Mouse (Mus musculus) heart, adult 2 months (tissue): Measurements from ENCODE around the gene Etfb. TPM values are rescaled to one million over a fixed set of nuclear protein-coding genes. Genes with fewer than 3 reads are reported as not detected.

Experiments used
- DNase-seq, 2 experiments: peaks; one replicate each; pipeline ENCODE4 v3.0.0; 2021
- H3K27ac ChIP-seq: fragments of 200-600 bp; 2 replicates; pipeline ENCODE4 v1.8.1; 2022
- H3K27me3 ChIP-seq: fragments of 200-500 bp; 2 replicates; pipeline ENCODE4 v1.6.1; 2012; ENCODE audit warnings: mild to moderate bottlenecking, low read length, inconsistent platforms, mixed read lengths; ENCODE audit not compliant: control insufficient read depth, insufficient read depth
- H3K36me3 ChIP-seq: fragments of 200-500 bp; 2 replicates; pipeline ENCODE4 v1.6.1; 2012; ENCODE audit warnings: low read length, inconsistent platforms; ENCODE audit not compliant: control insufficient read depth, insufficient read depth
- H3K4me1 ChIP-seq: fragments of 200-500 bp; 2 replicates; pipeline ENCODE4 v1.6.1; 2011; ENCODE audit warnings: low read length; ENCODE audit not compliant: control insufficient read depth, insufficient read depth
- H3K4me3 ChIP-seq: fragments of 200-600 bp; 2 replicates; pipeline ENCODE4 v1.8.1; 2022
- H3K79me2 ChIP-seq: fragments of 200-500 bp; replicated peaks from 2 replicates; pipeline ENCODE4 v1.6.1; 2012; ENCODE audit warnings: mild to moderate bottlenecking, inconsistent platforms, low read length, moderate library complexity, mixed read lengths; ENCODE audit not compliant: control insufficient read depth, insufficient read depth
- H3K9ac ChIP-seq: fragments of 200-500 bp; 2 replicates; pipeline ENCODE4 v1.6.1; 2012; ENCODE audit warnings: low read depth, mild to moderate bottlenecking, control low read depth, inconsistent platforms, low read length, mixed read lengths
- CTCF ChIP-seq: fragments of 200-600 bp; IDR thresholded peaks from 2 replicates; pipeline ENCODE4 v1.8.1; 2022; ENCODE audit warnings: antibody characterized with exemption, mild to moderate bottlenecking, moderate library complexity
- EP300 ChIP-seq: fragments of 200-500 bp; IDR thresholded peaks from 2 replicates; pipeline ENCODE4 v1.6.1; 2011; ENCODE audit warnings: low read depth, low read length, control low read depth; ENCODE audit not compliant: insufficient read depth
- POLR2A ChIP-seq: fragments of 200-500 bp; IDR thresholded peaks from 2 replicates; pipeline ENCODE4 v1.6.1; 2011; ENCODE audit warnings: mild to moderate bottlenecking, low read depth, low read length, control low read depth; ENCODE audit not compliant: insufficient read depth
- WGBS: fragments of 180-500 bp; shearing (Covaris S2); methylation state at CpG from one replicate; pipeline ENCODE4 v1.1.7; 2018; 5-methylcytosine and 5-hydroxymethylcytosine counted together
- intact Hi-C: fragments of 180-260 bp; cut with DNase I; formaldehyde crosslinking; loops from one replicate; pipeline ENCODE4 v1.15.1; 2025
- polyA plus RNA-seq: library from polyadenylated mRNA; depleted of rRNA; stranded (reverse); fragments of >200 nt; gene quantifications from 2 replicates; pipeline ENCODE4 v1.2.3, GENCODE M21; 2012
- total RNA-seq, 2 experiments: library from RNA; stranded (reverse); gene quantifications; 2 replicates each; pipeline ENCODE4 v1.2.3; 2021

Etfb gene
- total and polyA plus RNA-seq, 3 experiments = 731 to 1,384 (median 1,250) TPM

DNA sequence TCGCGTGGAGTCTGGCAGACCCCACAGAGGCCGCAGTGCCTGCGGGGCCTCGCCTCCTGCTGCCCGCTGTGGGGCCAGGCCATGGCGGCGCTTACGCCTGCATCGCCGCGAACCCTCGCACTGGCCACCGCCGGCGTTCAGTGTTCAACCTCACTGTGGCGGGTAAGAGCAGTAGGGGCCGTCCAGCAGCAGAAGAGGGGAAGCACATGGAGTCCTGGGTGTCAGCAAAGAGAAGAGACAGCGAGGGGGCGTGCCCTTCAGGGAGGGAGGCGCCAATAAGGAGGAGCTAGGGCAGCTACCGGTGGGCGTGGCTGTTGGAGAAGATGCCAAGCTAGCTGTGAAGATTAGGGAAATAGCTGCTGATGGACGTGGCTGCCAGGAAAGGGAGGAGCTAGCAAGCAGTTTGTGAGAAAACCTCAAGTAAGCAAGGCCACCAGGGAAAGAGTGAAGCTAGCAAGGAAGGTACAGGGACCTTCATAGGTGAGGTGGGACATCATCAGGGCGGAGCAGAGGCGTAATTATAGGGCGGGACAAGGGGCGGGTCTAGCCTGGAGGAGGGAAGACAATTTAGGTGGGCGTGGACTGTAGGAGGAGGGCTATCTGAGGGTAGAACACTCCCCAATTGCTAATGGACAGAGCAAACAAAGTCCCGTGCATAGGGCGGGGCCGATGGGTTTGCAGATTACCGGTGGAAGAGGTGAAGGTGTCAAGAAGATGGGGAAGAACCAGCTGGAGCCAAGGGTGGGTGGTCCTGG lies 21.6 kb downstream of the Etfb start:
- Histone ChIP-seq H3K27me3 (no peaks in the 10 kb centered on the region), H3K4me3 (peak overlapping the region; percentile 60), H3K9ac (peak overlapping the region; percentile 60), H3K36me3 (no peaks in the 10 kb centered on the region), H3K4me1 (no peaks in the 10 kb centered on the region; the same call in 1 of the 2 replicates), H3K79me2 (no peaks in the 10 kb centered on the region), H3K27ac (peak overlapping the region; percentile 49)
- WGBS = under 1% methylated on average over 33 of the region's 33 CpGs
- TF ChIP-seq CTCF (no peak; the same call in none of the 2 replicates), EP300 (no peak), POLR2A (0 out of 2 replicates have a peak, but pooled peaks have one; percentile 30)
- peak; percentile 88 to 92 for DNase-seq
- intact Hi-C loops = loop anchor here (1.0 to 10.0 kb wide), 4 partner anchors 20 to 181 kb away; partner anchors contain the start of gene Zfp719

DNA sequence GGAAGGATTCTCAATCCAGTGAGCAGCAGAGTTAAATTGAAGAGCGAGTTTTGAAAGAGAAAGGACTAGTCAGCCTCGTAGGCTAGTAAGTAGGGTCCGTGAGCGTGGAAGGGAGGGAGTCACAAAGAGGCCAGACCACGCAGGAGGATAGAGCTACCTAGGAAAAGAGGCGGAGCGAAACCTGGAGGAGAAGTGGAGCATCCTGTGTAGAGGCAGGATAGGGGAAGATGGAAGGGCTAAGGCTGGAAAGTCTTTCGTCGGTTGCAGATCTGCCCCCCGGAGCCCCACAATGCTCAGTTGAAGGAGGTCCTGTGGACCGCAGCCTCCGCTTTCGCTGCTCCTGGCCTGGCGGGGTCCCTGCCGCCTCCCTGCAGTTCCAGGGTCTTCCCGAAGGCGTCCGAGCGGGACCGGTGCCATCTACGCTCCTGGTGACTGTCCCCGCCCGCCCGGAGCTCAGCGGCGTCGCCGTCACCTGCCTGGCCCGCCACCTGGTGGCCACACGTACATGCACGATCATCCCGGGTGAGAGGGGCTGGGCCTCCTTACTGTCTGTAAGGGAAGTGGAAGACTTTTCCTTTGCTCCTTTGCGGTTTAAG lies 22.3 kb downstream of the Etfb start:
- no peaks in the 10 kb centered on the region for H3K27me3 ChIP-seq
- H3K4me1 ChIP-seq = no peaks in the 10 kb centered on the region; the same call in 1 of the 2 replicates
- no peak for TF ChIP-seq POLR2A
- 0 out of 2 replicates have a peak, but pooled peaks have one; percentile 22 for TF ChIP-seq EP300
- peak; percentile 96 for TF ChIP-seq CTCF
- intact Hi-C loops = loop anchor here (1.0 to 10.0 kb wide), 4 partner anchors 21 to 181 kb away; partner anchors contain the start of gene Zfp719
- H3K4me3 ChIP-seq = peak overlapping the region; percentile 60
- peak overlapping the region; percentile 49 for H3K27ac ChIP-seq
- under 1% methylated on average over 33 of the region's 33 CpGs for WGBS
- H3K9ac ChIP-seq = peak overlapping the region; percentile 60
- H3K79me2 ChIP-seq = no peaks in the 10 kb centered on the region
- no peaks in the 10 kb centered on the region for H3K36me3 ChIP-seq
- DNase-seq = peak; percentile 86

DNA sequence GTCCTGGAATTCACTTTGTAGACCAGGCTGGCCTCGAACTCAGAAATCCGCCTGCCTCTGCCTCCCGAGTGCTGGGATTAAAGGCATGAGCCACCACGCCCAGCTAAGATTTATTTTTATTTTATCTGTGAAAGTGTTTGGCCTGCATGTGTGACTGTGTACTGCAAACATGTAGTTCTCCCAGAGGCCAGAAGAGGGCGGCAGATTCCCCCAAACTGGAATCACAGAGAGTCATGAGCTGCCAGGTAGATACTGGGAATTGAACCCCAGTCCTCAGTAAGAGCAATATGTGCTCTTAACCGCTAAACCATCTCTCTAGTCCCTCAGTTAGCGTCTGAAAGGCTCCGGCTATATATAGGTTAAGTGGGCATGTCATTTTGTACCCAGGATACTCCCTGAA lies 26.5 kb downstream of the Etfb start:
- H3K9ac ChIP-seq = no peak overlapping the region
- DNase-seq = no peak
- intact Hi-C loops = no loop called here
- H3K36me3 ChIP-seq = no peaks in the 10 kb centered on the region
- no peaks in the 10 kb centered on the region; the same call in 1 of the 2 replicates for H3K4me1 ChIP-seq
- no peak overlapping the region for H3K4me3 ChIP-seq
- H3K27me3 ChIP-seq = no peaks in the 10 kb centered on the region
- no peaks in the 10 kb centered on the region for H3K79me2 ChIP-seq
- 50% methylated on average over 8 of the region's 8 CpGs for WGBS
- TF ChIP-seq EP300 = no peak
- TF ChIP-seq CTCF = peak; percentile 67
- no peak overlapping the region for H3K27ac ChIP-seq

DNA sequence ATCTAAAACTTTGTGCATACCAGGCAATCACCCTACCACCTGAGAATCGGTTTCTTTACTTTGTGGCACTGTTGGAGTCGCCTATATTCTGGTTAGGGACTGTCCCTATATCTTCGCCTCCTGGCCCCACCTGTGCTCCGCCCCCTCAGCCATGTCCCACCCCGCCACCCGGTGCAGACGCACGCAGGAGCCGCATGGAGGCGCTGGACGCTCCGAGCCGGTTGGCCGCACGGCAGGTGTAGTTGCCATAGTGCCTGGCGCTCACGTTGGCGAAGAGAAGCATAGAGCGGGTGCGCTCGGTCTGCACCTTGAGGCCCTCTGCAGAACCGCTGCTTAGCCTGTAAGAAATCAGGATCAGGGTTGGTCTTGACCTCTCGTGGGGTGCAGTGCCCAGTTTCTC lies 31.8 kb downstream of the Etfb start:
- intact Hi-C loops = no loop called here
- no peaks in the 10 kb centered on the region for H3K36me3 ChIP-seq
- H3K27ac ChIP-seq = no peak overlapping the region
- H3K27me3 ChIP-seq = peaks cover 3% of the 10 kb centered on the region; the same call in 1 of the 2 replicates
- H3K79me2 ChIP-seq = no peaks in the 10 kb centered on the region
- DNase-seq = no peak
- 8% methylated on average over 23 of the region's 23 CpGs for WGBS
- H3K9ac ChIP-seq = no peak overlapping the region
- no peaks in the 10 kb centered on the region for H3K4me1 ChIP-seq
- H3K4me3 ChIP-seq = no peak overlapping the region
- no peak for TF ChIP-seq POLR2A
- no peak for TF ChIP-seq CTCF
- TF ChIP-seq EP300 = no peak

DNA sequence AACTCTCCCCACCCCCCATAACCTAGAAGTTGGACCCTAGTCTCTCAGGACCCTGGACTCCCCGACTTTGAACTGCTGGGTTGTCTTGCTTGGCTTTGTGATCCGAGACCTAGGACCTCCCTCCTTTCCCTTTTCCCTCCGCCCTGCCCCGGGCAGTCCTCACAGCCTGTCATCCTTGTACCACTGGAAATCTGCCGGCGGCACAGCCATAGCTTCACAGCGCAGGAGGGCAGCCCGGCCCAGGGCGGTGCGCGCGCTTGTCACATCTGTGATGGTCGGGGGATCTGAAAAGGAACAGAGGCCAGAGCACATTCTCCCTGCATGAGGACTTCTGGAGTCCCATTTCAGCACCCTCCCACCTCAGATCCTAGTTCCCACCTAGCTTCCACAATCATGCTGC lies 32.5 kb downstream of the Etfb start:
- Histone ChIP-seq H3K27ac (no peak overlapping the region), H3K9ac (no peak overlapping the region), H3K4me3 (no peak overlapping the region), H3K79me2 (no peaks in the 10 kb centered on the region), H3K36me3 (no peaks in the 10 kb centered on the region), H3K4me1 (no peaks in the 10 kb centered on the region), H3K27me3 (peaks cover 3% of the 10 kb centered on the region; the same call in 1 of the 2 replicates)
- DNase-seq = no peak
- intact Hi-C loops = no loop called here
- WGBS = 4% methylated on average over 13 of the region's 13 CpGs
- no peak for TF ChIP-seq EP300
- no peak for TF ChIP-seq CTCF
- no peak for TF ChIP-seq POLR2A

DNA sequence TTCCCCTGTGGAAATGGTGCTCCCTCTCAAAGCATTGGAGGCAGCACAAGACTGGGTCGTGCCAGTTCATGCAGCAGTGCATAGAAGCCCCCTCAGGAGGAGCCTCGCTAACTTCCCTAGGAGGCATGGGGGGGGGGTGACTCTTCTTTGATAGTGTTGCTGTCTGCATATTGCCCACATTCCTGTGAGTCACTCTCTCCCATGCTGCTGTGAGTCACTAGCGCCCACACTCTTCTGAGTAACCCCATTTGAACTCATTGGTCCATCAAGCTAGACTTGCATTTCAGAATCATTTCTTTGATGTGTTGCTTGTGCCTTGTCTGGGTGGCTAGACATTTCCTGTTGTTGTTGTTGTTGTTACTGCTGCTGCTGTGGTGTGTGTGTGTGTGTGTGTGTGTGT lies 37.3 kb downstream of the Etfb start:
- 56% methylated on average over 3 of the region's 3 CpGs for WGBS
- Histone ChIP-seq H3K27ac (no peak overlapping the region), H3K36me3 (no peaks in the 10 kb centered on the region), H3K4me3 (no peak overlapping the region), H3K4me1 (no peaks in the 10 kb centered on the region), H3K79me2 (no peaks in the 10 kb centered on the region), H3K9ac (no peak overlapping the region), H3K27me3 (peaks cover 1% of the 10 kb centered on the region; the same call in 1 of the 2 replicates)
- no peak for DNase-seq
- intact Hi-C loops = no loop called here
- TF ChIP-seq CTCF = no peak
